Mouse (Mus musculus): ENCODE results near the gene Sp7. TPM values are rescaled to one million over a fixed set of nuclear protein-coding genes. Genes with fewer than 3 reads are reported as not detected.

The Sp7 gene
- polyA plus RNA-seq, 1 experiment from 2014 or later: not detected

- TF ChIP-seq EP300 (IDR thresholded peaks at IDR 0.05) (no peak), CTCF (IDR thresholded peaks at IDR 0.05) (peak; percentile 68)
- WGBS: under 1% methylated on average over 40 of the region's 40 CpGs
- Histone ChIP-seq H3K36me3 (ENCODE audit: insufficient read depth, low read length) (peaks cover 2% of the 10 kb centered on the region; the same call in 1 of the 2 replicates), H3K27ac (ENCODE audit: low read length) (peak within 1 kb of the TSS; percentile 43), H3K4me1 (ENCODE audit: insufficient read depth, low read depth, low read length) (peaks cover 2% of the 10 kb centered on the region; the same call in 1 of the 2 replicates), H3K4me3 (ENCODE audit: low read depth, low read length) (peak within 1 kb of the TSS; percentile 75), H3K27me3 (replicated peaks; ENCODE audit: insufficient read depth, low read length) (no peaks in the 10 kb centered on the region), H3K4me2 (replicated peaks; ENCODE audit: low read depth, low read length) (peak within 1 kb of the TSS; percentile 57), H3K9ac (replicated peaks; ENCODE audit: low read depth) (peak within 1 kb of the TSS; percentile 70), H3K9me3 (ENCODE audit: low read length) (no peaks in the 10 kb centered on the region)
- DNase-seq (ENCODE audit: low spot score) (peak; percentile 91), ATAC-seq (peak; percentile 96)
These were observed 40.9 kb downstream of the Sp7 start, which contains the start of gene Pfdn5 for GRCm38 (mm10) chr15:102326022-102326576. Gene Pfdn5, plus strand, starts transcription at chr15:102326116.

GRCm38 (mm10) chr15:102324654-102325473 is 42.1 kb downstream of the Sp7 start:
- no peak overlapping the region for H3K27ac ChIP-seq (ENCODE audit: low read length)
- DNase-seq (ENCODE audit: low spot score) (no peak), ATAC-seq (no peak)
- H3K4me2 ChIP-seq (replicated peaks; ENCODE audit: low read depth, low read length): 0 out of 2 replicates have a peak overlapping the region, but pooled peaks have one; percentile 3
- H3K4me3 ChIP-seq (ENCODE audit: low read depth, low read length): no peak overlapping the region
- H3K9ac ChIP-seq (replicated peaks; ENCODE audit: low read depth): no peak overlapping the region
- no peaks in the 10 kb centered on the region for H3K27me3 ChIP-seq (replicated peaks; ENCODE audit: insufficient read depth, low read length)
- H3K9me3 ChIP-seq (ENCODE audit: low read length): no peaks in the 10 kb centered on the region
- 80% methylated on average over 12 of the region's 12 CpGs for WGBS
- peaks cover 2% of the 10 kb centered on the region; the same call in 1 of the 2 replicates for H3K36me3 ChIP-seq (ENCODE audit: insufficient read depth, low read length)
- H3K4me1 ChIP-seq (ENCODE audit: insufficient read depth, low read depth, low read length): no peaks in the 10 kb centered on the region; the same call in 1 of the 2 replicates
- TF ChIP-seq EP300 (IDR thresholded peaks at IDR 0.05): no peak
- no peak for TF ChIP-seq CTCF (IDR thresholded peaks at IDR 0.05)

GRCm38 (mm10) chr15:102316263-102316662 is 50.7 kb downstream of the Sp7 start:
- ATAC-seq: peak; percentile 49; the same call in 1 of the 2 replicates
- peak; percentile 82 for DNase-seq (ENCODE audit: low spot score)
- TF ChIP-seq EP300 (IDR thresholded peaks at IDR 0.05) (no peak), CTCF (IDR thresholded peaks at IDR 0.05) (peak; percentile 89)

GRCm38 (mm10) chr15:102315292-102315691 is 51.7 kb downstream of the Sp7 start:
- TF ChIP-seq EP300 (IDR thresholded peaks at IDR 0.05) (no peak), CTCF (IDR thresholded peaks at IDR 0.05) (no peak)
- H3K4me2 ChIP-seq (replicated peaks; ENCODE audit: low read depth, low read length): no peak overlapping the region
- no peaks in the 10 kb centered on the region for H3K4me1 ChIP-seq (ENCODE audit: insufficient read depth, low read depth, low read length)
- no peaks in the 10 kb centered on the region for H3K9me3 ChIP-seq (ENCODE audit: low read length)
- H3K4me3 ChIP-seq (ENCODE audit: low read depth, low read length): no peak overlapping the region
- 76% methylated on average over 8 of the region's 8 CpGs for WGBS
- peak; percentile 35 for DNase-seq (ENCODE audit: low spot score)
- no peaks in the 10 kb centered on the region for H3K27me3 ChIP-seq (replicated peaks; ENCODE audit: insufficient read depth, low read length)
- no peaks in the 10 kb centered on the region; the same call in 1 of the 2 replicates for H3K36me3 ChIP-seq (ENCODE audit: insufficient read depth, low read length)
- no peak overlapping the region for H3K9ac ChIP-seq (replicated peaks; ENCODE audit: low read depth)
- peak; percentile 17; the same call in 1 of the 2 replicates for ATAC-seq
- H3K27ac ChIP-seq (ENCODE audit: low read length): no peak overlapping the region

More at GRCm38 (mm10) chr15:102316263-102316662, 50.7 kb downstream of the Sp7 start:
- Histone ChIP-seq H3K36me3 (ENCODE audit: insufficient read depth, low read length) (no peaks in the 10 kb centered on the region; the same call in 1 of the 2 replicates), H3K27ac (ENCODE audit: low read length) (no peak overlapping the region), H3K9me3 (ENCODE audit: low read length) (no peaks in the 10 kb centered on the region), H3K4me3 (ENCODE audit: low read depth, low read length) (no peak overlapping the region), H3K4me2 (replicated peaks; ENCODE audit: low read depth, low read length) (no peak overlapping the region), H3K27me3 (replicated peaks; ENCODE audit: insufficient read depth, low read length) (no peaks in the 10 kb centered on the region), H3K4me1 (ENCODE audit: insufficient read depth, low read depth, low read length) (no peaks in the 10 kb centered on the region), H3K9ac (replicated peaks; ENCODE audit: low read depth) (no peak overlapping the region)
- 88% methylated on average over 6 of the region's 6 CpGs for WGBS

- ATAC-seq: no peak
- Histone ChIP-seq H3K27me3 (replicated peaks; ENCODE audit: insufficient read depth, low read length) (no peaks in the 10 kb centered on the region), H3K9me3 (ENCODE audit: low read length) (no peaks in the 10 kb centered on the region), H3K9ac (replicated peaks; ENCODE audit: low read depth) (no peak overlapping the region), H3K4me2 (replicated peaks; ENCODE audit: low read depth, low read length) (no peak overlapping the region), H3K27ac (ENCODE audit: low read length) (no peak overlapping the region), H3K36me3 (ENCODE audit: insufficient read depth, low read length) (no peaks in the 10 kb centered on the region; the same call in 1 of the 2 replicates), H3K4me1 (ENCODE audit: insufficient read depth, low read depth, low read length) (no peaks in the 10 kb centered on the region), H3K4me3 (ENCODE audit: low read depth, low read length) (no peak overlapping the region)
- DNase-seq (ENCODE audit: low spot score): no peak
- TF ChIP-seq EP300 (IDR thresholded peaks at IDR 0.05) (no peak), CTCF (IDR thresholded peaks at IDR 0.05) (no peak)
These were observed 55.5 kb downstream of the Sp7 start for GRCm38 (mm10) chr15:102311489-102311888.

Data from lung, postnatal 0 days (tissue).